Mouse (Mus musculus) embryonic facial prominence, embryonic 12.5 days (tissue): ENCODE data around the gene Pmepa1. TPM values are rescaled to one million over a fixed set of nuclear protein-coding genes. Genes with fewer than 3 reads are reported as not detected.

ENCODE experiments used
- ATAC-seq: fragments of 200-750 bp; cut with Nextera tagmentation; 2 replicates; pipeline ENCODE4 v1.8.0; 2017; ENCODE audit not compliant: insufficient number of reproducible peaks, insufficient read depth, low FRiP score, low TSS enrichment
- H3K27ac ChIP-seq: fragments of 300-500 bp; sonication (generic); 2 replicates; pipeline ENCODE4 v1.5.1; 2016; ENCODE audit warnings: mild to moderate bottlenecking
- H3K27me3 ChIP-seq: fragments of 300-500 bp; sonication (generic); 2 replicates; pipeline ENCODE4 v1.6.1; 2016; ENCODE audit warnings: mild to moderate bottlenecking, moderate library complexity
- H3K36me3 ChIP-seq: fragments of 300-500 bp; sonication (generic); 2 replicates; pipeline ENCODE4 v1.6.1; 2016; ENCODE audit warnings: mild to moderate bottlenecking
- H3K4me1 ChIP-seq: fragments of 300-500 bp; sonication (generic); 2 replicates; pipeline ENCODE4 v1.6.1; 2016
- H3K4me2 ChIP-seq: fragments of 300-500 bp; sonication (generic); replicated peaks from 2 replicates; pipeline ENCODE4 v1.6.1; 2016; ENCODE audit warnings: mild to moderate bottlenecking, moderate library complexity
- H3K4me3 ChIP-seq: fragments of 300-500 bp; sonication (generic); 2 replicates; pipeline ENCODE4 v1.5.1; 2016; ENCODE audit warnings: mild to moderate bottlenecking
- H3K9ac ChIP-seq: fragments of 300-500 bp; sonication (generic); 2 replicates; pipeline ENCODE4 v1.6.1; 2016; ENCODE audit warnings: mild to moderate bottlenecking, moderate library complexity
- H3K9me3 ChIP-seq: fragments of 300-500 bp; sonication (generic); 2 replicates; pipeline ENCODE4 v1.6.1; 2016; ENCODE audit warnings: mild to moderate bottlenecking, moderate library complexity
- WGBS: fragments of 180-500 bp; shearing (Covaris S2); methylation state at CpG from one replicate; pipeline ENCODE4 v1.1.7; 2016; 5-methylcytosine and 5-hydroxymethylcytosine counted together
- polyA plus RNA-seq: library from polyadenylated mRNA; unstranded; fragments of >200 nt; fragmentation: Nextera tagmentation; extraction: Ambion mirVana; gene quantifications from 2 replicates; pipeline ENCODE4 v1.2.1, GENCODE M21; 2016

Pmepa1 gene
- polyA plus RNA-seq, 1 experiment from 2014 or later = 5.8 TPM

DNA sequence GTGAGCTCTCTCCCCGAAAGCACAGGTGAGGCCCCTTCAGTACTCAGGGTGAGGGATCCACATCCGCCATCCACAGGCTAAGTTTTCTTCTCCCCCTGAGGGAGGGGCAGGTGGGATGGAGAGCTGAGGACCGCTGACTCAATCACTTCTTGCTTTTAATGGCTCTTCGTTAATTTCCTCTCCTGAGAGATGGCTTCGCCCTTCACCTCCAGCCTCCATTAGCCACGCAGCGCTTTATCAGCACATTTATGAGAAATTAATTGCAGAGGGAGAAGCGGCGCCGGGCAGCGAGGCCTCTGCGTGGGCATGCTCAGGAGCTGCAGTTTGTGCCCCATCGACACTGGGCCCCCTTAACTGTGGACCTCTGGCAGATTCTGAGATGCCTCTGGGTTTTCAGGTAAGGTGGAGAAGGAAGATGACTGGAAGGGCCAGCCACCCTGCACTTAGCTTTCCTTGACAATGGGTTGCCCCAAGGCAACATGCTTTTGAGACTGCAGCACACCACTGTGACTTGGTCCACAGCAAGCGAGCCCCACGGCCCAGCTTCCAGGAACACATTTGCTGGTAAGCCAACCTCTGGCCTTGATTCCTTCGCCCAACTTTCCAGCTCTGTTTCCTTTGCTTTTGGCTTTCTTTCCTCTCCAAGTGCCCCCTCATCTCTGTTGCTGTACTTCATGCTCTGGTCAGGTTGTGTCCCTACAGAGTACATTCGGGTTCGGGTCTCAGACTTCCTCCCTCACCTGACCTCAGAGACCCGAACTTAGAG, 73.2 kb downstream of the Pmepa1 start:
- ATAC-seq = no peak
- no peak overlapping the region for H3K4me2 ChIP-seq
- no peak overlapping the region for H3K9ac ChIP-seq
- no peaks in the 10 kb centered on the region for H3K4me1 ChIP-seq
- 87% methylated on average over 19 of the region's 19 CpGs for WGBS
- no peaks in the 10 kb centered on the region for H3K36me3 ChIP-seq
- H3K27me3 ChIP-seq = no peaks in the 10 kb centered on the region
- H3K4me3 ChIP-seq = no peak overlapping the region
- H3K27ac ChIP-seq = no peak overlapping the region
- H3K9me3 ChIP-seq = no peaks in the 10 kb centered on the region

DNA sequence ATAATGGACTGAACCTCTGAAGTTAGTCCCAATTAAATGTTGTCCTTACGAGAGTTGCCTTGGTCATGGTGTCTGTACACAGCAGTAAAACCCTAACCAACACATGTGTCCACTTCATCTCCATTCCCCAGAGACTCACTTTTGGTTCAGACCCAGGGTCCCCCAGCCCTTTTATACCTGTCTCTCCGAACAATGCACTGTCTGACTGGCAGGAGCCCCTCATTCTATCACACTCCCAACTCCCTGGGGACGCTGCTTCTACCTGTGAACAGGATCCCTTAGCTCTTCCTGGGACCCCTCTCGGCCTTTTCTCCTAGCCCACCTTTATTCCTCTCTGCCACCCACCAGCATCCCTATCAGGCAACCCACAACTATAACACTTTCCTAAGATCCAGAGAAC, 81.5 kb downstream of the Pmepa1 start:
- H3K27ac ChIP-seq = no peak overlapping the region
- H3K4me2 ChIP-seq = no peak overlapping the region
- H3K9ac ChIP-seq = no peak overlapping the region
- no peaks in the 10 kb centered on the region for H3K9me3 ChIP-seq
- H3K27me3 ChIP-seq = no peaks in the 10 kb centered on the region
- WGBS = 91% methylated on average over 4 of the region's 4 CpGs
- no peak overlapping the region for H3K4me3 ChIP-seq
- H3K4me1 ChIP-seq = no peaks in the 10 kb centered on the region
- no peak for ATAC-seq
- no peaks in the 10 kb centered on the region for H3K36me3 ChIP-seq

DNA sequence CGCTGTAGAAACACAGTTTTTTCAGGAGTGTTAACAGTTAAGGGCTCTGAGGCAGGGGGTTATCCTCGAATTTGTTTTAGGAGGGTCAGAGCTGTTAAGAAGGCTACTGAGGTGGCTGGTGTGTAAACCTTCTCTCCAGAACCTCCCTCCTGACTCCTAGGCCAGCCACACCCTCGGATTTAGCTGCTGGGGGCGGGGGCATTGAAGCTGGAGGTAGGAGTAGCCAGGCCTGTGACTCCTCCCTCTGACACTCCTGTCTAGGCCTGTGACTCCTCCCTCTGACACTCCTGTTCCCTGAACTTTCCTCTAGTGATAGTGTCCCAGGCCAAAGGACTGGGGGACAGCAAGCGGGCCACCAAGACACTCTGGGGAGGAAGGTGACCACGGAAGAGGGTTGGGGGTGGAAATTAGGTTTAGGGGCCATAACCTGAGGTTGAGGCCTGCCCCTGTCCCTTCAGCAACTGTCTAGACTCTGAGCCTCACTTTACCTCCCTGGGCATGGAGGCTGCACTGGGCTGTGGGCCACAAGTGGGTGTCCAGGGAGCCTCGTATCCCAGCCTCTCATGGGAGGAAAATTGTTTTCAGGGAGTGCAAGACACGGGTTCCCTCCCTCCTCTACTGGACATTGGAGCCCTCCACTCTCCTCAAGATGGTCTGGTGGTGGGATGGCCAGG, 89.0 kb downstream of the Pmepa1 start:
- WGBS = 27% methylated on average over 8 of the region's 8 CpGs
- H3K4me3 ChIP-seq = no peak overlapping the region
- ATAC-seq = no peak
- no peaks in the 10 kb centered on the region for H3K9me3 ChIP-seq
- no peaks in the 10 kb centered on the region for H3K36me3 ChIP-seq
- no peaks in the 10 kb centered on the region for H3K4me1 ChIP-seq
- no peak overlapping the region for H3K4me2 ChIP-seq
- no peak overlapping the region for H3K27ac ChIP-seq
- H3K27me3 ChIP-seq = peaks cover 8% of the 10 kb centered on the region; the same call in 1 of the 2 replicates
- H3K9ac ChIP-seq = no peak overlapping the region

DNA sequence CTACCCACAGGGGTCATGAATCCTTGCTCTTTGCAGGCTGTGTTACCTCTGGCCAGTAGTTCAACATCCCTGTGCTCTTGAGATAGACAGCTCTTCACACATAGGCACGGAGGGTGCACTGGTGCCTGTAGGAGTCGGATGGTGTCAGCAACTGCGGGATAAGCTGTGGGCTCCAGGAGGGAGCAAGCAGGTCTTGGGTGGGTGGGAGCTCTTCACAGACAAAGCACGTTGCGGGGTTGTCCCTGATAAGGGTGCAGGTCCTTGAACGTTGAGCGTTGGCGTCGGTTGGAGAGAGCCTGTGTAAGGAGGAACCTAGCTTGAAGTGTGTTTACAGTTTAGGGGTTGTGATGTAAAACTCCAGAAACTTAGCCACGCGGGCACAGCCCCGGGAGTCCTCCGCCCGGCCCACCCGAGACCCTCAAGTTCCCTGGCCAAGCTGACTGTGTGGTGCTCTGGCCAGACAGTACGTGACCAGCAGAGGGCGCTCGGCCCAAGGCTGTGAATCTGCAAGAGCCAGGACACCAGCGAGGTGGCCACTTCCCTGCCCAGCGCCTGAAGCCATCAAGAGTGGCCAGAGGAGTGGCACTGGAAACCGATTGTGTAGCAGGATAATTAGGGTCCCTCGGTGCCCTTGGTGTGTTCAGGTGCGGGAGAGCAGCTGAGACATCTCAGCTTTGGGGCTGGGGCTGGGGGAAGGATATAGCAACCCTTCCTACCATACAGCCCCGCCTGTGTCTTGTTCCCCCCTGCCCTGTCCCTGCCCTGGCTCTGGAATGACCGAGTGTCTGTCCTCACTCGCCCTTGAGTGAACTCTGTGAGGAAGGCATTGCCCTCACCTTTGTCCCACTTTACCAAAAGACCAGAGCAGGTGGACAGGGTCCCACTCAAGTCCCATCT, 90.0 kb downstream of the Pmepa1 start:
- no peak overlapping the region for H3K4me3 ChIP-seq
- H3K36me3 ChIP-seq = no peaks in the 10 kb centered on the region
- peak; percentile 68; the same call in 1 of the 2 replicates for ATAC-seq
- no peaks in the 10 kb centered on the region for H3K4me1 ChIP-seq
- WGBS = 33% methylated on average over 26 of the region's 26 CpGs
- H3K9me3 ChIP-seq = no peaks in the 10 kb centered on the region
- no peak overlapping the region for H3K27ac ChIP-seq
- H3K9ac ChIP-seq = no peak overlapping the region
- no peak overlapping the region for H3K4me2 ChIP-seq
- H3K27me3 ChIP-seq = peaks cover 8% of the 10 kb centered on the region; the same call in 1 of the 2 replicates

DNA sequence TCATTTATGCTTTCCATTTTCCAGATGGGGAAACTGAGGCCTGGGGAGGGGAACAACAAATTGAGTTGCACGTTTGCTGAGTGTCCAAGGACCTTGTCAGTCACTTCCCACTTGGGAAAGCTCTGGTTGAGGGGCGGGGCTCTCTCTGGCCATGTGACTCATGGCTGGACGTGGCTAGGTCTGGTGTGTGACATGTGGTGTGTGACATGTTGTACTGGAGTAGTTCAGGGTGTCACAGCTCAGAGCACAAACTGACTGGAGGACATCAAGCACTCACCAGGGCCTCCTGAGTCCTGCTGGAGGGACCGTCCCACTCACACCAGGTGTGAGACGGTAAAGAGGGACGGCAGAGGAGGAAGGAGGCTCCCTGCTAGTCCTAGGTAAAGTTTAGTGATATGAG, 91.1 kb downstream of the Pmepa1 start:
- no peaks in the 10 kb centered on the region for H3K9me3 ChIP-seq
- no peak overlapping the region for H3K4me3 ChIP-seq
- H3K4me1 ChIP-seq = no peaks in the 10 kb centered on the region
- peaks cover 8% of the 10 kb centered on the region; the same call in 1 of the 2 replicates for H3K27me3 ChIP-seq
- H3K9ac ChIP-seq = no peak overlapping the region
- ATAC-seq = no peak
- 71% methylated on average over 6 of the region's 6 CpGs for WGBS
- no peak overlapping the region for H3K27ac ChIP-seq
- H3K36me3 ChIP-seq = no peaks in the 10 kb centered on the region
- H3K4me2 ChIP-seq = no peak overlapping the region

DNA sequence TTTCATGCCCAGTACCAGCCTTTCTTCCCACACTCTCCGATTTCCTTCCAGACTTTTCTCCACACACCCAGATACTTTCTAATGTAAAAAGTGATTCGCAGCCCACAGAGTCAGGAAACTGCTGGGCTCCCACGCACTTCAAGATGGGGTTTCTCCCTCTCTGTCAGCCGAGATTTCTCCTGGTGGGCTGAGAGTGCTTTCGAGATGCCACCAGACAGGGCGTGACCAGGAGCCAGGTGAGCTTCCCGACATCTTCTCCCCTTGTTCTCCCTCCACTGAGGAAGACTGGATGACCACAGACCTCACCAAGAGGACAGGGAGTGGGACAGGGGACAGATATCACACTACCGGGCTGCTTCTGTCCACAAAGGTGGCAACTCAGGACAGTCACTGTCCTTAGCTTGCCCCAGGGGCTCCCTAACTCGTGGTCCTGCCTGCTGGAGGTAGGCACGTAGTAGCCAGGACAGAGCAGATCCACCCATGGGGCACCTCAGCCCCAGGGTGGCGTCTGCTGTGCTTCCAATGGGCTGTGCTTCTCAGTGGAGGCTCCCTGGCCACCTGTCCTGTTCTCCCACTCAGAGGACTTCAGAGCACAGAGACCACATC, 91.8 kb downstream of the Pmepa1 start:
- no peaks in the 10 kb centered on the region for H3K36me3 ChIP-seq
- no peaks in the 10 kb centered on the region for H3K9me3 ChIP-seq
- H3K4me3 ChIP-seq = no peak overlapping the region
- no peaks in the 10 kb centered on the region for H3K4me1 ChIP-seq
- ATAC-seq = no peak
- H3K27ac ChIP-seq = no peak overlapping the region
- peaks cover 8% of the 10 kb centered on the region; the same call in 1 of the 2 replicates for H3K27me3 ChIP-seq
- WGBS = 61% methylated on average over 11 of the region's 11 CpGs
- H3K4me2 ChIP-seq = no peak overlapping the region
- no peak overlapping the region for H3K9ac ChIP-seq

DNA sequence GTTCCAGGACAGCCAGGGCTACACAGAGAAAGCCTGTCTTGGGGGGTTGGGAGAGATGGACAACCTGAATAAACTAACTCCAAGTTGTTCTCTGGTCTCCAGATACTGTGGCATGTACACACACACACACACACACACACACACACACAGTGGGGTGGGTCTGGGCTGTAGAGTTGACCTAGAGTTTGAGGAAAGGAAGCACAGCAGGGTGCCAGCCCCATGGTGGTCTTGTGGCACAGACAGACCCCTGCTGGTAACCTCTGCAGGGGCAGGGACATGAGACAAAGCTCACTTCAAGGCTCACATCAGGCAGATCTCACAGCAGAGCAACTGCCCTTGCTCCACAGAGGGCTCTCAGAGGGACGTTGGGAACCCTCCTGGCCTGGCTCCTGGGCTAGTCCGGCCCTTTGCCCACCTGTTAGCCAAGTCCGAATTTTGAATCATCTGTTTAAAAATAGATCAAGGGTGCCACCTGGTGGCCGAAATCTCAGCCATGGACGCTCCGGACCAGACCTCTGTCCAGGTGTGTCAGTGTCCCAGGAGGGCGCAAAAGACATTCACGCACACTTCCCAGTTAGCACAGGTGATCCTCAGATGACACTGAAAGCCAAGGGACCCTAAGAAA, 92.4 kb downstream of the Pmepa1 start:
- WGBS = 9% methylated on average over 8 of the region's 8 CpGs

DNA sequence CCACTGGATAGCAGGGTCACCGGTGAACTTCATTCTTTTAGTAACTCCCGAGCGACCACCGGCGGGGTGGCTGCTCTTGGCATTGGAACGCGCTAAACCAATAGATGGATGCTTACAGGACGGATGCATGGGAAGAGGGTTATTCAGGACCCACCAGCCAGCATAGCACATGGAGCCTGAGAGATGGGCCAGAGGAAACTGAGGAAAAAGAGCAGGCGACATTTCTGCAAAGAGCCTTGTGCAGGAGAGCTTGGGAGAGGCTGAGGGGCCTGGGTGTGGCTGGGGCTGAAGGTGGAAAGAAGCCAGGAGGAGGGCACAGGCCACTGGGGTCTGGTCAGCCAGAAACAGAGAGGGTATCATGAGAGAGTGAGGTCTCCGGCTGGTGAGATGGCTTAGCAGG, 93.0 kb downstream of the Pmepa1 start:
- no peak for ATAC-seq
- H3K4me3 ChIP-seq = no peak overlapping the region
- no peaks in the 10 kb centered on the region for H3K9me3 ChIP-seq
- H3K4me2 ChIP-seq = no peak overlapping the region
- WGBS = 90% methylated on average over 10 of the region's 10 CpGs
- H3K9ac ChIP-seq = no peak overlapping the region
- no peaks in the 10 kb centered on the region for H3K36me3 ChIP-seq
- no peaks in the 10 kb centered on the region for H3K4me1 ChIP-seq
- H3K27ac ChIP-seq = no peak overlapping the region
- H3K27me3 ChIP-seq = peaks cover 8% of the 10 kb centered on the region; the same call in 1 of the 2 replicates

More for the DNA sequence above, 92.4 kb downstream of the Pmepa1 start:
- no peak overlapping the region for H3K4me3 ChIP-seq
- no peak overlapping the region for H3K27ac ChIP-seq
- H3K27me3 ChIP-seq = peaks cover 8% of the 10 kb centered on the region; the same call in 1 of the 2 replicates
- ATAC-seq = no peak
- no peak overlapping the region for H3K9ac ChIP-seq
- H3K36me3 ChIP-seq = no peaks in the 10 kb centered on the region
- H3K9me3 ChIP-seq = no peaks in the 10 kb centered on the region
- no peaks in the 10 kb centered on the region for H3K4me1 ChIP-seq
- no peak overlapping the region for H3K4me2 ChIP-seq

DNA sequence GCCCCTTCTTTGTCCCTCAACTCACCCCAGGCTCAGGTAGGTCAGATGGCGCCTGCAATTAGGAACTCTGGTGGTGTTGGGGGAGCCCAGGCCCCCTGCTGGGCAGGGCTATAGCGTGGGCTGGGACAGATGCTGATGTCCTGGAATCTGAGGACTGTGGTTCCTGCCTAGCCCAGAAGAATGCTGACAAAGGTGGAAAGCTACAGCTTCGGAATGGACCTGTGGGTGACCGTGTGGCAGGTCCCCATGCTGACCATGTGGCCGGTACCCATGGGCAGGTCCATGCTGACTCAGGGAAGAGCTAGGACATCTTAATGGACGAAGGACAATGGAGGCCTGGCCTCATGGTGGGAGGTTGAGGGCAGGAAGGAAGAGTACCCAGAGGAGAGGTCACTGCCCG, 93.5 kb downstream of the Pmepa1 start:
- 77% methylated on average over 7 of the region's 7 CpGs for WGBS
- ATAC-seq = no peak

DNA sequence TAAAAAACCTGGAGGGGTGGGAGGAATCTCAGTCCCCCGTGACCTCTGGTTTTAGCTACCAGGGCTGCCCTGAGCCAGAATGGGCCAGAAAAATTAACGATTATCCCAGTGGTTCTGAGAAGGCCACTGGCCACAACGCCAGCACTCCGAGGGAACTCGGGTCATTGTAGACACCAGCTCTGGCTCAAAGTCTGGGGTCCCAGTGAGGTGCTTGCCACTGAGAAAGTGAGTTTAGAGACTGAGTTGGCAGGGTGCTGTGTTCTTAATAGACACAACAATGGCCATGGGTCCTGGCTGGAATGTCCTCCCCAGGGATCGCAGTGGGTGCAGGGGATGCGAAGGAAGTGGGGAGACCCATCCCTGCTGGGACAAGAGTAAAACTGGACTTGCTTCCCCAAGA, 94.4 kb downstream of the Pmepa1 start:
- 86% methylated on average over 7 of the region's 7 CpGs for WGBS
- no peaks in the 10 kb centered on the region for H3K36me3 ChIP-seq
- no peaks in the 10 kb centered on the region for H3K9me3 ChIP-seq
- H3K4me3 ChIP-seq = no peak overlapping the region
- no peak overlapping the region for H3K9ac ChIP-seq
- H3K27ac ChIP-seq = no peak overlapping the region
- H3K27me3 ChIP-seq = peaks cover 3% of the 10 kb centered on the region; the same call in 1 of the 2 replicates
- H3K4me2 ChIP-seq = no peak overlapping the region
- ATAC-seq = no peak
- H3K4me1 ChIP-seq = no peaks in the 10 kb centered on the region

More for the DNA sequence above, 93.5 kb downstream of the Pmepa1 start:
- Histone ChIP-seq H3K4me2 (no peak overlapping the region), H3K27me3 (peaks cover 8% of the 10 kb centered on the region; the same call in 1 of the 2 replicates), H3K4me1 (no peaks in the 10 kb centered on the region), H3K27ac (no peak overlapping the region), H3K9me3 (no peaks in the 10 kb centered on the region), H3K36me3 (no peaks in the 10 kb centered on the region), H3K9ac (no peak overlapping the region), H3K4me3 (no peak overlapping the region)

DNA sequence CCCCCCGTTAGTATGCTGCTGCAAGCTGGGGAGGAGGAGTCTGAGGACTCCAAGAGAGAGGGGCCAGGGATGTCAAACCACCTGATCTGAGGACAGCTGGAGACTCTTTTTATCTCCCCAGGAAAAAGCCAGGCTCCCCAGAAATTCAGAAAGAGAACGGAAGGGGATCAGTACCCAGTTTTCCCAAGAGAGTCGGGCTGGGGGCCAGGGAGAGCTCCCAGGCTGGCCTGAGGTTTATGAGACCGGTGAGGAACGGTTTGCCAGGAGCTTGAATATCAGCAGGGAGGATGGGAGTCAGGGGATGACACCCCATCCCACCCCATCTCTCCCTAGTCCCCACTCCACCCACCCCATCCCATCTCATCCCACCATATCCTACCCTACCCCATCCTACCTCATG, 94.8 kb downstream of the Pmepa1 start:
- H3K4me1 ChIP-seq = no peaks in the 10 kb centered on the region
- H3K9ac ChIP-seq = no peak overlapping the region
- 56% methylated on average over 5 of the region's 5 CpGs for WGBS
- ATAC-seq = no peak
- no peak overlapping the region for H3K4me3 ChIP-seq
- H3K9me3 ChIP-seq = no peaks in the 10 kb centered on the region
- H3K4me2 ChIP-seq = no peak overlapping the region
- no peaks in the 10 kb centered on the region for H3K36me3 ChIP-seq
- no peak overlapping the region for H3K27ac ChIP-seq
- H3K27me3 ChIP-seq = peaks cover 3% of the 10 kb centered on the region; the same call in 1 of the 2 replicates
